Mouse (Mus musculus) forelimb bud, embryonic 11.5 days (tissue): Measurements from ENCODE around the gene Bglap.
"Not testable (repeated sequence)": the region's sequence is repeated elsewhere in the genome, so short reads cannot be mapped to it uniquely, and the experiment has no call there.

Source experiments
- DNase-seq: peaks from one replicate; pipeline ENCODE4 v3.0.0-alpha.2; 2012; ENCODE audit warnings: low read depth, low spot score

Gene Bglap

GRCm38 (mm10) chr3:88384364-88384763 lies at the start of gene Bglap:
Bglap (minus strand) TSS chr3:88384464.
- no peak for DNase-seq

- DNase-seq, result not testable (repeated sequence)
Measured at GRCm38 (mm10) chr3:88428639-88429038, 44.4 kb upstream of the Bglap start.

GRCm38 (mm10) chr3:88427342-88427905 lies 43.2 kb upstream of the Bglap start:
- no peak for DNase-seq

- no peak for DNase-seq
Measured at GRCm38 (mm10) chr3:88425708-88426420, 41.6 kb upstream of the Bglap start.

GRCm38 (mm10) chr3:88425330-88425689 lies 41.0 kb upstream of the Bglap start:
- DNase-seq, result no peak

GRCm38 (mm10) chr3:88424605-88425329 lies 40.5 kb upstream of the Bglap start, which contains the start of gene Slc25a44:
Slc25a44 (minus strand) TSS chr3:88425139.
- peak; percentile 97 for DNase-seq

GRCm38 (mm10) chr3:88422020-88422720 lies 37.9 kb upstream of the Bglap start:
- no peak for DNase-seq

- no peak for DNase-seq
Measured at GRCm38 (mm10) chr3:88420771-88421170, 36.5 kb upstream of the Bglap start.

GRCm38 (mm10) chr3:88418016-88418415 lies 33.8 kb upstream of the Bglap start:
- no peak for DNase-seq

GRCm38 (mm10) chr3:88415668-88416067 lies 31.4 kb upstream of the Bglap start:
- no peak for DNase-seq

- no peak for DNase-seq
Measured at GRCm38 (mm10) chr3:88412636-88413035, 28.4 kb upstream of the Bglap start.

GRCm38 (mm10) chr3:88411681-88412080 lies 27.4 kb upstream of the Bglap start:
- DNase-seq, result no peak

GRCm38 (mm10) chr3:88410645-88411031 lies 26.4 kb upstream of the Bglap start:
- DNase-seq, result no peak

- DNase-seq, result peak; percentile 92
Measured at GRCm38 (mm10) chr3:88409741-88410644, 25.7 kb upstream of the Bglap start, which contains the start of gene Pmf1. Pmf1 (minus strand) TSS chr3:88410331.

- no peak for DNase-seq
Measured at GRCm38 (mm10) chr3:88408953-88409352, 24.7 kb upstream of the Bglap start.

- DNase-seq, result no peak
Measured at GRCm38 (mm10) chr3:88407529-88407928, 23.3 kb upstream of the Bglap start.

GRCm38 (mm10) chr3:88407090-88407489 lies 22.8 kb upstream of the Bglap start:
- peak; percentile 89 for DNase-seq

- DNase-seq, result no peak
Measured at GRCm38 (mm10) chr3:88403522-88404230, 19.4 kb upstream of the Bglap start.

GRCm38 (mm10) chr3:88398666-88399065 lies 14.4 kb upstream of the Bglap start:
- no peak for DNase-seq

GRCm38 (mm10) chr3:88395742-88396141 lies 11.5 kb upstream of the Bglap start:
- DNase-seq, result no peak
